Mouse (Mus musculus): ENCODE measurements around the gene Hacd2. TPM values are rescaled to one million over a fixed set of nuclear protein-coding genes. Genes with fewer than 3 reads are reported as not detected.
A peak's percentile ranks its signal among the peaks of the same experiment; 100 is the strongest.

The Hacd2 gene
- polyA plus RNA-seq, 1 experiment from 2014 or later = 28.9 TPM

DNA sequence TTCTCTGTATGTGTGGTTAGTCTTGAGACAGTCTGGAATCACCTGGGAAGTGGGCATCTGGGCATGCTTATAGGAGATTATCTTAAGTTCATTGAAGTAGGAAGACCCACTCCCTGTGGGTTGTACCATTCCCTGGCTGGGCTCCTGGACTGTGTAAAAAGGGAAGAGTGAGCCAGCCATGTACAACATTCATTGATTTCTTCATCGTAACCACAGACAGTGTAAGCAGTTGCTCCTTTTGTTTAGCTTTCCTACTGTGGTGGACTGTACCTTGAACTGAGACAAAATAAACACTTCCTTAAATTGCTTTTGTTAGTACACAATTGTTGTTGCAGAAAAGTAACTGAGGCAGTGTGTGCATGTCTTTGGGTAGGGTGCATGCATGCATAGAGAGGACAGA lies 33.6 kb downstream of the Hacd2 start:
- WGBS = 74% methylated on average over 1 of the region's 1 CpGs

GRCm38 (mm10) chr16:35056306-35056705 lies 34.1 kb downstream of the Hacd2 start:
- no peaks in the 10 kb centered on the region for H3K27me3 ChIP-seq (ENCODE audit: control insufficient read depth, insufficient read depth, low read length)
- H3K4me1 ChIP-seq (ENCODE audit: control insufficient read depth, insufficient read depth, low read length) = no peaks in the 10 kb centered on the region
- no peak overlapping the region for H3K9ac ChIP-seq (replicated peaks; ENCODE audit: low read depth, low read length)
- WGBS = 30% methylated on average over 5 of the region's 5 CpGs
- H3K27ac ChIP-seq (ENCODE audit: low read depth, low read length) = no peak overlapping the region
- H3K4me2 ChIP-seq (ENCODE audit: low read depth, low read length) = no peak overlapping the region
- peak; percentile 60; the same call in 1 of the 2 replicates for ATAC-seq (ENCODE audit: low read depth)
- H3K4me3 ChIP-seq (ENCODE audit: low read depth, low read length) = no peak overlapping the region
- no peaks in the 10 kb centered on the region for H3K9me3 ChIP-seq (ENCODE audit: control insufficient read depth, low read length)
- H3K36me3 ChIP-seq (ENCODE audit: control insufficient read depth, insufficient read depth, low read length) = no peaks in the 10 kb centered on the region

More for the DNA sequence above, 33.6 kb downstream of the Hacd2 start:
- H3K27ac ChIP-seq (ENCODE audit: low read depth, low read length) = no peak overlapping the region
- no peaks in the 10 kb centered on the region for H3K9me3 ChIP-seq (ENCODE audit: control insufficient read depth, low read length)
- no peak overlapping the region for H3K4me3 ChIP-seq (ENCODE audit: low read depth, low read length)
- H3K4me1 ChIP-seq (ENCODE audit: control insufficient read depth, insufficient read depth, low read length) = no peaks in the 10 kb centered on the region
- H3K9ac ChIP-seq (replicated peaks; ENCODE audit: low read depth, low read length) = no peak overlapping the region
- no peak overlapping the region for H3K4me2 ChIP-seq (ENCODE audit: low read depth, low read length)
- H3K36me3 ChIP-seq (ENCODE audit: control insufficient read depth, insufficient read depth, low read length) = no peaks in the 10 kb centered on the region
- ATAC-seq (ENCODE audit: low read depth) = no peak
- no peaks in the 10 kb centered on the region for H3K27me3 ChIP-seq (ENCODE audit: control insufficient read depth, insufficient read depth, low read length)

- whole genome bisulfite sequencing = 91% methylated on average over 3 of the region's 3 CpGs
- no peak for ATAC-seq (ENCODE audit: low read depth)
These were observed 34.6 kb downstream of the Hacd2 start for GRCm38 (mm10) chr16:35056786-35057185.

GRCm38 (mm10) chr16:35061017-35061416 lies 38.8 kb downstream of the Hacd2 start:
- Histone ChIP-seq H3K27ac (ENCODE audit: low read depth, low read length) (no peak overlapping the region), H3K4me2 (ENCODE audit: low read depth, low read length) (no peak overlapping the region), H3K9me3 (ENCODE audit: control insufficient read depth, low read length) (no peaks in the 10 kb centered on the region), H3K36me3 (ENCODE audit: control insufficient read depth, insufficient read depth, low read length) (no peaks in the 10 kb centered on the region), H3K4me1 (ENCODE audit: control insufficient read depth, insufficient read depth, low read length) (peaks cover 4% of the 10 kb centered on the region; the same call in 1 of the 2 replicates), H3K4me3 (ENCODE audit: low read depth, low read length) (no peak overlapping the region), H3K27me3 (ENCODE audit: control insufficient read depth, insufficient read depth, low read length) (no peaks in the 10 kb centered on the region), H3K9ac (replicated peaks; ENCODE audit: low read depth, low read length) (no peak overlapping the region)
- 63% methylated on average over 2 of the region's 2 CpGs for WGBS
- ATAC-seq (ENCODE audit: low read depth) = no peak

More at GRCm38 (mm10) chr16:35056786-35057185, 34.6 kb downstream of the Hacd2 start:
- H3K4me2 ChIP-seq (ENCODE audit: low read depth, low read length) = no peak overlapping the region
- no peak overlapping the region for H3K4me3 ChIP-seq (ENCODE audit: low read depth, low read length)
- no peaks in the 10 kb centered on the region for H3K4me1 ChIP-seq (ENCODE audit: control insufficient read depth, insufficient read depth, low read length)
- H3K9ac ChIP-seq (replicated peaks; ENCODE audit: low read depth, low read length) = no peak overlapping the region
- H3K9me3 ChIP-seq (ENCODE audit: control insufficient read depth, low read length) = no peaks in the 10 kb centered on the region
- H3K27ac ChIP-seq (ENCODE audit: low read depth, low read length) = no peak overlapping the region
- H3K27me3 ChIP-seq (ENCODE audit: control insufficient read depth, insufficient read depth, low read length) = no peaks in the 10 kb centered on the region
- H3K36me3 ChIP-seq (ENCODE audit: control insufficient read depth, insufficient read depth, low read length) = no peaks in the 10 kb centered on the region

DNA sequence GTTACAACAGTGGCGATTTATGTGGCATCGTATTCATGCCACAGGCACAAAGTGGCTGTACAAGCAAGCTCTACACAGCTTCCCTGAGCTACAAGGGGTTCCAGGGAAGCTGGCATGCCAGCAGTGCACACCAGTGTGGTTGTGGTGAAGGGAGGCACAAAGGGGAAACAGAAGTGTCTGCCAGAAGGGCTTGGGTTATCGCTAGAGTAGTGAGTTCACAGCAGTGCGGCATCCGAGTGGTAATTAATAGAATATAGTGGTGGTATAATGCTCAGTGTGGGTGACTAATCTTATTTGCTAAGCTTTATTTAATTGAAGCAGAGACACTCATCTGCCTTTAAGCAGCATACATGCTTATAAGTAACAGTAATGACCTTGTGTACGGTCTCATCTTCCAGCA lies 43.5 kb downstream of the Hacd2 start:
- 42% methylated on average over 6 of the region's 6 CpGs for WGBS
- H3K4me1 ChIP-seq (ENCODE audit: control insufficient read depth, insufficient read depth, low read length) = peaks cover 4% of the 10 kb centered on the region; the same call in 1 of the 2 replicates
- no peak overlapping the region for H3K9ac ChIP-seq (replicated peaks; ENCODE audit: low read depth, low read length)
- no peak overlapping the region for H3K4me3 ChIP-seq (ENCODE audit: low read depth, low read length)
- peak; percentile 58; the same call in 1 of the 2 replicates for ATAC-seq (ENCODE audit: low read depth)
- H3K4me2 ChIP-seq (ENCODE audit: low read depth, low read length) = no peak overlapping the region
- H3K36me3 ChIP-seq (ENCODE audit: control insufficient read depth, insufficient read depth, low read length) = no peaks in the 10 kb centered on the region
- H3K27me3 ChIP-seq (ENCODE audit: control insufficient read depth, insufficient read depth, low read length) = no peaks in the 10 kb centered on the region
- no peak overlapping the region for H3K27ac ChIP-seq (ENCODE audit: low read depth, low read length)
- H3K9me3 ChIP-seq (ENCODE audit: control insufficient read depth, low read length) = no peaks in the 10 kb centered on the region

GRCm38 (mm10) chr16:35067095-35067494 lies 44.9 kb downstream of the Hacd2 start:
- whole genome bisulfite sequencing = 44% methylated on average over 8 of the region's 8 CpGs
- H3K36me3 ChIP-seq (ENCODE audit: control insufficient read depth, insufficient read depth, low read length) = no peaks in the 10 kb centered on the region
- no peaks in the 10 kb centered on the region for H3K9me3 ChIP-seq (ENCODE audit: control insufficient read depth, low read length)
- no peak overlapping the region for H3K4me3 ChIP-seq (ENCODE audit: low read depth, low read length)
- no peak overlapping the region for H3K27ac ChIP-seq (ENCODE audit: low read depth, low read length)
- ATAC-seq (ENCODE audit: low read depth) = 0 out of 2 replicates have a peak, but pooled peaks have one; percentile 46
- no peaks in the 10 kb centered on the region for H3K27me3 ChIP-seq (ENCODE audit: control insufficient read depth, insufficient read depth, low read length)
- H3K9ac ChIP-seq (replicated peaks; ENCODE audit: low read depth, low read length) = no peak overlapping the region
- peaks cover 4% of the 10 kb centered on the region; the same call in 1 of the 2 replicates for H3K4me1 ChIP-seq (ENCODE audit: control insufficient read depth, insufficient read depth, low read length)
- no peak overlapping the region for H3K4me2 ChIP-seq (ENCODE audit: low read depth, low read length)

- ATAC-seq (ENCODE audit: low read depth) = no peak
- WGBS = 83% methylated on average over 3 of the region's 3 CpGs
- H3K27ac ChIP-seq (ENCODE audit: low read depth, low read length) = no peak overlapping the region
- H3K4me3 ChIP-seq (ENCODE audit: low read depth, low read length) = no peak overlapping the region
- no peaks in the 10 kb centered on the region for H3K36me3 ChIP-seq (ENCODE audit: control insufficient read depth, insufficient read depth, low read length)
- peaks cover 4% of the 10 kb centered on the region; the same call in 1 of the 2 replicates for H3K4me1 ChIP-seq (ENCODE audit: control insufficient read depth, insufficient read depth, low read length)
- no peak overlapping the region for H3K9ac ChIP-seq (replicated peaks; ENCODE audit: low read depth, low read length)
- H3K9me3 ChIP-seq (ENCODE audit: control insufficient read depth, low read length) = no peaks in the 10 kb centered on the region
- H3K4me2 ChIP-seq (ENCODE audit: low read depth, low read length) = no peak overlapping the region
- H3K27me3 ChIP-seq (ENCODE audit: control insufficient read depth, insufficient read depth, low read length) = no peaks in the 10 kb centered on the region
These were observed 45.4 kb downstream of the Hacd2 start for GRCm38 (mm10) chr16:35067631-35068030.

- no peak overlapping the region for H3K4me2 ChIP-seq (ENCODE audit: low read depth, low read length)
- H3K27me3 ChIP-seq (ENCODE audit: control insufficient read depth, insufficient read depth, low read length) = no peaks in the 10 kb centered on the region
- H3K36me3 ChIP-seq (ENCODE audit: control insufficient read depth, insufficient read depth, low read length) = no peaks in the 10 kb centered on the region
- no peak overlapping the region for H3K27ac ChIP-seq (ENCODE audit: low read depth, low read length)
- ATAC-seq (ENCODE audit: low read depth) = no peak
- H3K9me3 ChIP-seq (ENCODE audit: control insufficient read depth, low read length) = no peaks in the 10 kb centered on the region
- WGBS = 95% methylated on average over 4 of the region's 4 CpGs
- peaks cover 4% of the 10 kb centered on the region; the same call in 1 of the 2 replicates for H3K4me1 ChIP-seq (ENCODE audit: control insufficient read depth, insufficient read depth, low read length)
- H3K4me3 ChIP-seq (ENCODE audit: low read depth, low read length) = no peak overlapping the region
- no peak overlapping the region for H3K9ac ChIP-seq (replicated peaks; ENCODE audit: low read depth, low read length)
These were observed 46.7 kb downstream of the Hacd2 start for GRCm38 (mm10) chr16:35068886-35069285.

DNA sequence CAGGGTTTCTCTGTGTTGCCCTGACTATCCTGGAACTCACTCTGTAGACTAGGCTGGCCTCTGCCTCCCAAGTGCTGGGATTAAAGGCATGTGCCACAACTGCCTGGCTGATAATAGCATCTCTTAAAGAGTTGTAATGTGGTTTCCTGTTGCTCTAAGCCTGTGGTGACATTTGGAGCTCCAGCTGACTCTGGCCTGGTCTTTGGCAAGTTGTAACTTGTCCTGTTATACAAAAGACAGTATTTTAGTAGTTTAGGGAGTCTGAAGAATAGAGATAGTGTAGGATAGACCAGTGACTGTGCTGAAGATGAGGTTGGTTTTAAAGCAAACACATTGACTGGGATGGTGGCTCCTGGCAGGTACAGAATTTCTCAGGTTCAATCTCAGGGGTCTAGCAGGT lies 52.2 kb downstream of the Hacd2 start:
- no peak overlapping the region for H3K9ac ChIP-seq (replicated peaks; ENCODE audit: low read depth, low read length)
- no peak overlapping the region for H3K4me3 ChIP-seq (ENCODE audit: low read depth, low read length)
- no peak for ATAC-seq (ENCODE audit: low read depth)
- H3K9me3 ChIP-seq (ENCODE audit: control insufficient read depth, low read length) = no peaks in the 10 kb centered on the region
- no peaks in the 10 kb centered on the region for H3K4me1 ChIP-seq (ENCODE audit: control insufficient read depth, insufficient read depth, low read length)
- no peaks in the 10 kb centered on the region for H3K27me3 ChIP-seq (ENCODE audit: control insufficient read depth, insufficient read depth, low read length)
- H3K4me2 ChIP-seq (ENCODE audit: low read depth, low read length) = no peak overlapping the region
- H3K36me3 ChIP-seq (ENCODE audit: control insufficient read depth, insufficient read depth, low read length) = no peaks in the 10 kb centered on the region
- H3K27ac ChIP-seq (ENCODE audit: low read depth, low read length) = no peak overlapping the region
